Mouse (Mus musculus) olfactory bulb, adult 2 months (tissue): Measurements from ENCODE around the gene Hbp1. TPM values are rescaled to one million over a fixed set of nuclear protein-coding genes. Genes with fewer than 3 reads are reported as not detected.

ENCODE experiments used
- H3K27ac ChIP-seq: fragments of 200-500 bp; 2 replicates; pipeline ENCODE4 v1.5.1; 2012; ENCODE audit warnings: low read depth, low read length; ENCODE audit not compliant: insufficient read depth
- H3K4me1 ChIP-seq: fragments of 200-500 bp; 2 replicates; pipeline ENCODE4 v1.6.1; 2012; ENCODE audit warnings: low read length; ENCODE audit not compliant: control insufficient read depth, insufficient read depth
- H3K4me3 ChIP-seq: fragments of 200-500 bp; 2 replicates; pipeline ENCODE4 v1.5.1; 2012; ENCODE audit warnings: mild to moderate bottlenecking, low read depth, low read length, moderate library complexity; ENCODE audit not compliant: insufficient read depth
- CTCF ChIP-seq: fragments of 200-500 bp; IDR thresholded peaks from 2 replicates; pipeline ENCODE4 v1.5.1; 2012; ENCODE audit warnings: low read depth, mild to moderate bottlenecking, low read length, moderate library complexity; ENCODE audit not compliant: insufficient read depth
- POLR2A ChIP-seq: fragments of 200-500 bp; IDR thresholded peaks from 2 replicates; pipeline ENCODE4 v1.6.1; 2012; ENCODE audit warnings: mild to moderate bottlenecking, low read depth, low read length, moderate library complexity; ENCODE audit not compliant: insufficient read depth
- WGBS: fragments of 180-500 bp; shearing (Covaris S2); methylation state at CpG from one replicate; pipeline ENCODE4 v1.1.7; 2018; 5-methylcytosine and 5-hydroxymethylcytosine counted together
- polyA plus RNA-seq: library from polyadenylated mRNA; stranded (reverse); fragments of >200 nt; gene quantifications from 2 replicates; pipeline ENCODE4 v1.2.4, GENCODE M21; 2012; ENCODE audit warnings: low replicate concordance; ENCODE audit not compliant: missing spikeins, insufficient read depth, insufficient read length

Gene Hbp1
- polyA plus RNA-seq, 1 experiment = not detected

GRCm38 (mm10) chr12:31897456-31897855 lies 52.9 kb downstream of the Hbp1 start:
- 68% methylated on average over 7 of the region's 7 CpGs for WGBS
- Histone ChIP-seq H3K27ac (no peak overlapping the region), H3K4me3 (no peak overlapping the region), H3K4me1 (peaks cover 17% of the 10 kb centered on the region)
- TF ChIP-seq CTCF (no peak), POLR2A (no peak)

- H3K27ac ChIP-seq = peak overlapping the region; percentile 58
Observed at GRCm38 (mm10) chr12:31896986-31897385, 53.3 kb downstream of the Hbp1 start.

DNA sequence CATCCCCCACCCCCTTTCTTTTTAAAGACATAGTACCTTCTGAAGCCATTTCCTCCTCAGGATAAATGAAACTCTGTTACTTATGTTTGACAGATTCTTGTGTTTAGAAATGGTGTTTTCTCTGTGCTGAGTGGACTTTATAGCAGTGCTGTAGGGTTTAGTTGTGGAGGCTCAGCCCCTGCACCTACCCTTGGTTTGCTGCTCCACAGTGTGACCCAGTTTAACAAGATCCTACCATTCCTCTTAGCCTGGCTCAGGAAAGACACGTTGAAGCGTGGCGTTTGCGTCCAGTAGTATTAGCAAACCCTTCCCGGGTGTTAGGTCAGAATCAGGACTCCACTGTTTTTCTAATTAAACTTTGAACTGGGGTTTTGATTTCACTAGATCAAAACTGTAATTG lies 54.0 kb downstream of the Hbp1 start:
- Histone ChIP-seq H3K27ac (peak overlapping the region; percentile 58), H3K4me3 (no peak overlapping the region), H3K4me1 (peaks cover 17% of the 10 kb centered on the region)
- TF ChIP-seq CTCF (no peak), POLR2A (no peak)
- 50% methylated on average over 5 of the region's 5 CpGs for WGBS

More at GRCm38 (mm10) chr12:31896986-31897385, 53.3 kb downstream of the Hbp1 start:
- H3K4me1 ChIP-seq = peaks cover 17% of the 10 kb centered on the region
- 58% methylated on average over 8 of the region's 8 CpGs for whole genome bisulfite sequencing
- no peak for TF ChIP-seq POLR2A
- no peak for TF ChIP-seq CTCF
- no peak overlapping the region for H3K4me3 ChIP-seq

DNA sequence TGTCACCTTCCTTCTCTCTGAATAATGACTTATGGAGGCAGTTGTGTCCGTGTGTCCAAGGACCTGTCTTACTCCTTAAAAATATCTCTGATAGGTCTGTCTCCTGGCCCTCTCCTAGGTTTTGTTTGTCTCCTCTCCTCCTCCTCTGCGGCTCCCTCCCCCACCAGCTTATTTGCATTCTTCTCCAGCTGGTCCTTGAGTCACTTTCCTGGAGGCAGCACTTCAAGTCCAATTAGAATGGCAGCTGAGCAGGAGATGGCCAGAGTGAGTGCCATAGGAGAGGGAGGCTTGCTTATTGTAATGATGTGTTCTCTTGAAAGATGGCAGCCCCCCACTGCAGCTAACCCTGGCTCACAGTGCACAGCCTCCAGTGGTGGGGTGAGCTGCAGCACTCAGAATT lies 54.4 kb downstream of the Hbp1 start:
- WGBS = 36% methylated on average over 2 of the region's 2 CpGs
- H3K4me3 ChIP-seq = no peak overlapping the region
- H3K4me1 ChIP-seq = peaks cover 17% of the 10 kb centered on the region
- peak overlapping the region; percentile 58 for H3K27ac ChIP-seq
- TF ChIP-seq CTCF (no peak), POLR2A (no peak)

DNA sequence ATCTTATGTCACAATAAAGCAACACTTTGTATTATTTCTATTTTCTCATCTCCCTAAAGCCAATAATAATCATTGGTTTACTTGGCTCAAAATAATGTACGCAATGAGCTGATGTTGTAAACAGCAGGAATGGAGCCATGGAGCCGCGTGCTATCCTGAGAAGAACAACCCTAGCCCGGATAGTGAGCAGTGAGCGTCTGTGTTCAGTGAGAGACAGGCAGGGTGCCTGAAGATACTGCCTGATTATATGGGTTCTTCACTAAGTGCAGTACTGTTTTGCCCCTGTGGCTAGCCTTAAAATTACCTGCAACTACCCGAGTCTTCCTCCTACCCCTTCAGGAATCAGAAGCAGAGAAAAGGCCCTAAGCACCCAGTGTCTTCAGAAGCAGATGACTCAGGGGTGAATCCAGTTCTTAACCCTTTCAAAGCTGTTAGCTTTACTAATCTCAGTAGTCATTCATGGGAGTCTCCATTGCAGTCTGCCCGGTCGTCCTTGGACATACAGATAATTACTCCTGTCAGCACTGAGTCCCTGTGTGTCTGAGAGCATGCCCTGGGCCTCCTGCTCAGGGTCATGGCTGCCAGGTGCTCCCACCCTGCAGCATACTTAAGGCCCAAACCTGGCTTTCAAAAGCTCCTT lies 55.1 kb downstream of the Hbp1 start:
- Histone ChIP-seq H3K4me1 (peaks cover 19% of the 10 kb centered on the region), H3K27ac (peak overlapping the region; percentile 76), H3K4me3 (no peak overlapping the region)
- 38% methylated on average over 8 of the region's 8 CpGs for WGBS
- TF ChIP-seq CTCF (no peak), POLR2A (no peak)

DNA sequence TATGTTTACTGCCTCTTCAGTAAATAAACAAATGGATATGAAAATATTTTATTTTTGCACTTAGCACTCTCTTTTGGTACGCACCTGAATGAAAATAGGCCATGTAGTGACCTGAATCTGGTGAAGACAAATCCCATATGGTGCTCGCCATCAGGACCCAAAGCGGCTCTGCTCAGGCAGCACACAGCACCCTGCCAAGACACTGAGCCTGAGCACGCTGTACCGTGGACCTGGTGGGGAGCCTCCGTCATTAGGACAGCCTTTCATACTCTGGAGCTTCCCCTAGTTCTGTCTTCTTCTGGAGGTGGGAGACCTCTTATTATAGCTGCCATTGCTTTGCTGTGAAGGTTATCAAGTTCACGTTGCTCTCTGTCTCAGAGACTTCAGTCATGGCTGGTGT lies 57.6 kb downstream of the Hbp1 start:
- no peak for TF ChIP-seq POLR2A
- TF ChIP-seq CTCF = no peak
- Histone ChIP-seq H3K4me3 (no peak overlapping the region), H3K4me1 (peaks cover 19% of the 10 kb centered on the region), H3K27ac (no peak overlapping the region)
- 92% methylated on average over 7 of the region's 7 CpGs for whole genome bisulfite sequencing

DNA sequence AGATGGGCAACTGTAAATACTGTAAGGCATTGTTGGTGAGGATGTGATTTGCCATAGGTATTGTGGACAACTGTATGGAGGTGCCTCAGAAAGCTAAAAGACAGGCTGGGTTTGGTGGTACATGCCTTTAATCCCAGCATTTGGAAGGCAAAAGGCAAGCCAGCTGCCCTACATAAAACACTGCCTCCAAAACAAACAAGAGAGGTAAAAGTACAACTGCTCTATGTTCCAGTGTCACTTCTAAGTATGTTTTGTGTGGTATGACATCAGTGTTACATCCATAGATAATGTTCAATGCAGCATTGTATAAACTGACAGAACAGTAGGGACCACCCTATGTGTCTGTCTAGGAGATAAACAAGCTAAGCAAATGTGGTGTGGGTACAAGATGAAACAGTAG lies 58.3 kb downstream of the Hbp1 start:
- Histone ChIP-seq H3K4me3 (no peak overlapping the region), H3K27ac (no peak overlapping the region), H3K4me1 (peaks cover 18% of the 10 kb centered on the region)
- TF ChIP-seq POLR2A (no peak), CTCF (no peak)

- peaks cover 7% of the 10 kb centered on the region for H3K4me1 ChIP-seq
- WGBS = 75% methylated on average over 6 of the region's 6 CpGs
- no peak overlapping the region for H3K27ac ChIP-seq
- TF ChIP-seq CTCF (no peak), POLR2A (no peak)
- no peak overlapping the region for H3K4me3 ChIP-seq
Observed at GRCm38 (mm10) chr12:31890685-31891084, 59.6 kb downstream of the Hbp1 start.

DNA sequence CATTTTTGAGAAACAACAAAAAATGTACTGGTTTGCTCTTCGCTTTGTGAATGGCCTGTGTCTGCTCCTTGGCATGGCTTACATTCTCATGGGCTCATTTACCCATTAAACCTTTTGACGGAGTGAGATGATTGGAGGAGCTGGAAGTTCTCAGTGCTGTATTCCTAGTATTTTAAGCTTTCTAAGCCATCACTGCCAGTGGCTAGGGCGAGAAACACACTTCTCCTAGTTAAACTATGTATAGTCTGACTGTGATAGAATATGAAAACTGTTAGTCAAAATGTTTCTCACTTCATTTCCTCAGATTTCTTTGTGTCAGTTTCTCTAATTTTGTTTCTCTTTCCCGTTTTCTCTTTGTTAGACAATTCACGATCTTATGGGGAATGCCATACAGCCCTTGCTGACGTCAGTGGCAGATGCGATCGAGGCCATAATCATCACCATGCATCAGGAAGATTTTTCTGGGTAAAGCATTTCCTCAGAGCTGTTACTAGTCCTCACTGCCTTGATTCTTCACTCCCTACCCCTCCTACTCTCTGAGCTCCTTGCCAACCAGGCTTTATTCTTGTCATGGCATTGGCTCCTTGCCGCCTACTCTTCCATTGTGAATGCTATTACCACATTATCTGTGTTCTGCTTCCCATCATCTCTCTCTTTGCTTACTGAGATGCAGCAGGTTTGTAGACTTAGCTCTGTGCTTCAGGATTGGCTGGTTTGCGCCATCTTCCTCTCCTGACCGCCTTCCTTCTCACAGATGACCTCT lies 64.3 kb downstream of the Hbp1 start:
- 75% methylated on average over 11 of the region's 11 CpGs for WGBS

More for the DNA sequence above, 64.3 kb downstream of the Hbp1 start:
- H3K27ac ChIP-seq = no peak overlapping the region
- no peak overlapping the region for H3K4me3 ChIP-seq
- H3K4me1 ChIP-seq = 0 out of 2 replicates have a peak, but pooled peaks cover 2% of the 10 kb centered on the region
- TF ChIP-seq POLR2A (no peak), CTCF (no peak)
